Mouse (Mus musculus) liver, embryonic 14.5 days (tissue): ENCODE measurements around the gene Klrb1c. TPM values are rescaled to one million over a fixed set of nuclear protein-coding genes. Genes with fewer than 3 reads are reported as not detected.
A peak's percentile ranks its signal among the peaks of the same experiment; 100 is the strongest.
"Not testable (repeated sequence)": the region's sequence is repeated elsewhere in the genome, so short reads cannot be mapped to it uniquely, and the experiment has no call there.

Source experiments
- ATAC-seq: fragments of 200-750 bp; cut with Nextera tagmentation; 2 replicates; pipeline ENCODE4 v1.8.0; 2017; ENCODE audit warnings: moderate number of reproducible peaks, mild to moderate bottlenecking, moderate library complexity; ENCODE audit not compliant: insufficient read depth
- DNase-seq, 3 experiments: peaks; one replicate each; pipeline ENCODE4 v3.0.0-alpha.2; 2012 to 2013; ENCODE audit warnings: low read depth in 3 of 3, low spot score in 3 of 3
- H3K27ac ChIP-seq: fragments of 300-500 bp; sonication (generic); 2 replicates; pipeline ENCODE4 v1.5.1; 2014; ENCODE audit warnings: moderate library complexity, mild to moderate bottlenecking, control low read depth, inconsistent platforms
- H3K27me3 ChIP-seq: fragments of 300-500 bp; sonication (generic); 2 replicates; pipeline ENCODE4 v1.6.1; 2014; ENCODE audit warnings: mild to moderate bottlenecking, low read length, moderate library complexity; ENCODE audit not compliant: control insufficient read depth, insufficient read depth
- H3K36me3 ChIP-seq: fragments of 300-500 bp; sonication (generic); replicated peaks from 2 replicates; pipeline ENCODE4 v1.6.1; 2014; ENCODE audit warnings: low read depth; ENCODE audit not compliant: control insufficient read depth, insufficient read depth
- H3K4me1 ChIP-seq, 2 experiments: fragments of 200-500 bp in 1 of 2; fragments of 300-500 bp in 1 of 2; sonication (generic) in 1 of 2; replicated peaks; 2 replicates each; pipeline ENCODE4 v1.6.1; 2012 to 2014; ENCODE audit warnings: antibody characterized with exemption in 1 of 2, inconsistent platforms in 1 of 2, low read length in 1 of 2; ENCODE audit not compliant: control insufficient read depth in 2 of 2, insufficient read depth in 2 of 2
- H3K4me2 ChIP-seq: fragments of 300-500 bp; sonication (generic); 2 replicates; pipeline ENCODE4 v1.6.1; 2014; ENCODE audit warnings: low read depth, mild to moderate bottlenecking, control low read depth, moderate library complexity
- H3K4me3 ChIP-seq, 2 experiments: fragments of 200-500 bp in 1 of 2; fragments of 300-500 bp in 1 of 2; sonication (generic) in 1 of 2; 2 replicates each; pipeline ENCODE4 v1.5.1; 2012 to 2014; ENCODE audit warnings: low read depth in 2 of 2, low read length in 2 of 2, mild to moderate bottlenecking in 2 of 2, control low read depth in 1 of 2, inconsistent platforms in 1 of 2, moderate library complexity in 1 of 2; ENCODE audit not compliant: insufficient read depth in 1 of 2
- H3K9ac ChIP-seq: fragments of 300-500 bp; sonication (generic); replicated peaks from 2 replicates; pipeline ENCODE4 v1.6.1; 2014; ENCODE audit warnings: mild to moderate bottlenecking, control low read depth, moderate library complexity
- H3K9me3 ChIP-seq: fragments of 300-500 bp; sonication (generic); 2 replicates; pipeline ENCODE4 v1.6.1; 2016; ENCODE audit warnings: low read length, mixed read lengths; ENCODE audit not compliant: control insufficient read depth
- CTCF ChIP-seq: IDR thresholded peaks from 2 replicates; pipeline ENCODE4 v1.5.1; 2016; ENCODE audit warnings: antibody characterized with exemption, low read depth, control low read depth
- EP300 ChIP-seq: IDR thresholded peaks from 2 replicates; pipeline ENCODE4 v1.6.1; 2016; ENCODE audit warnings: antibody characterized with exemption, low read depth
- WGBS: fragments of 180-500 bp; shearing (Covaris S2); extraction: QIAGEN DNeasy Blood & Tissue Kit; methylation state at CpG from one replicate; pipeline ENCODE4 v1.1.7; 2014; ENCODE audit not compliant: insufficient replicate concordance; 5-methylcytosine and 5-hydroxymethylcytosine counted together
- polyA plus RNA-seq, 2 experiments: library from polyadenylated mRNA; depleted of rRNA in 1 of 2; stranded (reverse) in 1 of 2; unstranded in 1 of 2; fragments of >200 nt; fragmentation: Nextera tagmentation in 1 of 2; extraction: Ambion mirVana in 1 of 2; gene quantifications; 2 replicates each; pipeline versions ENCODE4 v1.2.1 to v1.2.3; 2012 to 2014

Klrb1c gene
- polyA plus RNA-seq, 2 experiments = 0.09 to 0.25 TPM

DNA sequence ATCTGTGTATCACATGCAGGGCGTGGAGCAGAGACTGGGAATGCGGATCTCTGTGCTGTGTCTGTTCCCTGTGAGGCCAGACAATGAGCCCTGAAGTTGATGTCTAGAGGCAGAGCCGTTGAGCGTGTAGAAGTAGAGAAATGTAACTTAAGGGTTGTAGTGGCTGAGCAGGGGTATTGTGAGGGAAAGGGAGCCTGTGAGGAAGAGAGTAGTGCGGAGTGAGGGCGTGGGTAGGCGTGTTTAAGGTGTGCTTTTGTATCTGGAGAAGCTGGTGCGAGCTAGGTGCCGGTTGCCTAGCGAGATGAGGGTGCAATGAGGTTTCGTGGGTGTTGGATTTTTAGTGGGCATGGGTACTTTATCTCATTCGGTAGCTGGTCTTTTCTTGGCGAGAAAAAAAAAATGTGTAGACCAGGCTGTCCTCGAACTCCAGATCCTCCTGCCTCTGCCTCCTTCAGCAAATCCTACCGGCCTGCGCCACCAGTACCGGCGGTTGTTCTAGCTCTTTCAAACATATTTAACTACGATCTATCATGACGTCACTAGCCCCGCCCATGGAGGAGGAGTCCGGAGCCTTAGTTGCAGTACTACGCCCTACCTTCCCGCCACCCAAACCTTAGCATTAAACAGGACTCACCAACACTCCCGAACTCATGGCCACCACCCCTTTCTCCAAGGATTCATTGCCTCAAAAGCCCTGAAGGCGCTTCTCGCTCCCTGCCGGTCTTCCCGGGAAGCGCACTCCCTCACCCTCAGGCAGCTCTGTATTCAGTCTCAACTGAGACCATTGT lies 25.1 kb downstream of the Klrb1c start:
- peak; percentile 82 for ATAC-seq
- Histone ChIP-seq H3K9me3 (no peaks in the 10 kb centered on the region), H3K9ac (peak overlapping the region; percentile 55), H3K4me1 (peaks cover 0 to 6% of the 10 kb centered on the region in 2 experiments; a peak in 2 of 4 replicates), H3K4me3 (peak overlapping the region; percentile 59 to 93), H3K4me2 (peak overlapping the region; percentile 75), H3K36me3 (no peaks in the 10 kb centered on the region), H3K27me3 (no peaks in the 10 kb centered on the region), H3K27ac (no peak overlapping the region)
- 4% methylated on average over 30 of the region's 30 CpGs for whole genome bisulfite sequencing
- DNase-seq = peak; percentile 81 to 89 (median 82)
- TF ChIP-seq EP300 (no peak), CTCF (peak; percentile 68)

DNA sequence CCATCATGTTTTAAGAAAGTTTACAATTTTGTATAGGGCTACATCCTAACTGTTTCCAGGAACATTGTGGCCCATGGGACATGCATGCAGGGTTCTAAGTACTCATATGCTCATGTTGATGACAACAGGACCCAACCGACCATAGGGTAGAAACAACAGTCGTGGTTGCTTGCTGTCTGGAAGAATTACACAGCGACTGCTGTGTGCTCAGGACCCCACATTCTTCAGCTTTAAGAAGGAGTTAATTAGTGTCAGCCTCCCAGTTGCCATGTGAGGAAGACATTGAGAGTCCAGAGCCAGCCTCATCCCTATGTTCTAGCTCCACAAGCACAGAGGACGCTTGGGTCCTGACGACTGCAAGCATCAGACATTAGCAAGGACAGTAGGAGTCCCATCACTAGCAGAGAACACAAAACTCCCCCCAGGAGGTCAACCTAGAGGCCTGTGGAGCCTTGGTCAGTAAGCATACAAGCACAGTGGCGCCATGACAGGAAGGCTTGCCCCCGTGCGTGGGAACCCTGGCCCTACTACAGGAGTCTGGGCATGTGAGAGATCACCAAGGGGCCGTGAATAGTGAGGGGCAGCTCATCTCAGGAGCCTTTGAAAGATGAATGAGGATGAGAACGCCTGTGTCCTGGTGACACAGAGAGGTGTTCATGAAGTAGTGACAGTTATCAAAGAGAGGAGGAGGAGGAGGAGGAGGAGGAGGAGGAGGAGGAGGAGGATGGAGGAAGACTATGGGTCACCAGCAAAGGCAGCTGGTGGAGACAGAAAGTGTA lies 25.9 kb downstream of the Klrb1c start:
- WGBS = 64% methylated on average over 10 of the region's 10 CpGs
- Histone ChIP-seq H3K4me3 (peak overlapping the region in 1 of 2 experiments; percentile 75; a peak in 2 of 4 replicates), H3K4me2 (peak overlapping the region; percentile 75)
- not testable (repeated sequence) for DNase-seq, H3K27me3 ChIP-seq, H3K36me3 ChIP-seq, ATAC-seq, H3K27ac ChIP-seq, H3K9ac ChIP-seq, H3K4me1 ChIP-seq, H3K9me3 ChIP-seq

DNA sequence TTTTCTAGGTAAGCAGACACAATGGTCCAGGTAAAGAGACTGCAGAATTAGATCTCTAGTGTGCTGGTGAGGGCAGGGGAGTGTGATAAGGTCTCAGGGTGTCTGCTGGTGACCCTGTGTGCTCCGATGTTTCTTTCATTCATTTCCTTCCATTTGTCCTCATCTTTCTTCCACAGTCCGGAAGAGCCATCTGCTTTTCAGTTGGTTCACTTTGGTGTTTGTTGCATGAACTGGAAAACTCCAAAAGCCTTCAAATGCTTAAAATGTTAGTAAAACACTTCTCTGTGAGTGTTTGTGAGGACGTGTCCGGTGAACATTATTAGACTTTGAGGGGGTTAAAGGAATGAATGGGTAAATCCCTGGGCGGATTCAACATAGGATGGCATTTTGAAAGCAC lies 27.9 kb downstream of the Klrb1c start:
- 45% methylated on average over 5 of the region's 5 CpGs for WGBS
- Histone ChIP-seq H3K4me3 (peak overlapping the region; percentile 70 to 90), H3K27ac (no peak overlapping the region), H3K4me1 (peaks cover 0 to 6% of the 10 kb centered on the region in 2 experiments; a peak in 2 of 4 replicates), H3K9me3 (no peaks in the 10 kb centered on the region), H3K4me2 (peak overlapping the region; percentile 62), H3K27me3 (no peaks in the 10 kb centered on the region), H3K36me3 (no peaks in the 10 kb centered on the region), H3K9ac (peak overlapping the region; percentile 31)
- TF ChIP-seq CTCF (no peak), EP300 (no peak)
- DNase-seq = no peak
- no peak for ATAC-seq

DNA sequence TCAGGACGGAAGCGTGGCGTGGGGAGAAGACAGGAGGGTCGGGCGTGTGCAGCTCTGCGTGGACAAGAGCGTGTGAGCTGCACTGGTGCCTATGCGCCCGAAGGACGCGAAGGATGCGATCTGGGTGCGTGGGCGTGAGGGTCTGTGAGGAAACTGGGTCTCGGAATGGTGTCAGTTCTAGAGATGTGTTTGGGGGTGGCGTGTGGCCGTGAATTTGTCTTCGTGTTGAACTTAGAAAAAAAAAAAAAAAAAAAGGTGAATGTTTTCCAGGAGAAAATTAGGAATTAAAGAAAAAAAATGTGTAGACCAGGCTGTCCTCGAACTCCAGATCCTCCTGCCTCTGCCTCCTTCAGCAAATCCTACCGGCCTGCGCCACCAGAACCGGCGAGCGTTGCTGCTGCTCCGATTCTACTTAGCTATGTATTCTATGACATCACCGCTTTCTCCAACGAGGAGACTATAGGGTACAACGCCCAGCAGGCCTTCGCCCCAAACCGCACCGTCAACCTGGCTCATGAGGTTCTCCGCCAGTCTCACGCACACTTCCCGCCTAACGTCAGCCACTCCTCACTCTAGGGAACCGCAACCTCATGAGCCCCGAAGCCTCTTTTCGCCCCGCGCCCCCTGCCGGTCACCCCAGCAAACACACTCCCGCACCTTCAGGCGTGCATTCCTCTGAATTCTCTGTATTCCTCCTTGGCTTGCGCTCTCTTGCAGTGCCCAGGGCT lies 28.4 kb downstream of the Klrb1c start:
- peak overlapping the region; percentile 70 to 90 for H3K4me3 ChIP-seq
- TF ChIP-seq CTCF = peak; percentile 92
- H3K9ac ChIP-seq = peak overlapping the region; percentile 72
- H3K36me3 ChIP-seq, H3K4me1 ChIP-seq, H3K27me3 ChIP-seq, H3K9me3 ChIP-seq: not testable (repeated sequence)
- peak overlapping the region; percentile 62 for H3K4me2 ChIP-seq
- WGBS = under 1% methylated on average over 44 of the region's 44 CpGs
- H3K27ac ChIP-seq = peak overlapping the region; percentile 23; the same call in 1 of the 2 replicates
- ATAC-seq (peak; percentile 68), DNase-seq (peak; percentile 57 to 66 (median 65))

DNA sequence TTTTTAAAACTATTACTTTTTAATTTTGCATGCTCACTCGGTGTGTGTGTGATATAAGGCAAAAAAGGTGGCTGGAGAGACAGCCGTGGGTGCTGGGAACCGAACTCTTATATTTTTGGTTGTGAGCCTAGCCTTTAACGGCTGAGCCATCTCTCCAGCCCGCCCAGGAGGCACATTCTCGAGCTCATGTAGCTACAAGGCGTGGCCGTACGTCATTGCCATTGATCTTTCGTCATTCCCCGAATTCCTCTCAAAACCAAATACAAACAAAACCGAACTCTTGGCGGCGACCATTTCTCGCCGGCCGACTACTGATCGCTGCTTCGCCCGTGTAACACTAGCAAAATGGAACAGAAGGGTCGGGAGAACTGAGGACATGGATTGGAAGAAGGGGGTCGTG lies 29.0 kb downstream of the Klrb1c start:
- peak overlapping the region; percentile 23; the same call in 1 of the 2 replicates for H3K27ac ChIP-seq
- H3K9me3 ChIP-seq, H3K4me1 ChIP-seq, H3K36me3 ChIP-seq, H3K27me3 ChIP-seq: not testable (repeated sequence)
- 0% methylated on average over 22 of the region's 22 CpGs for WGBS
- DNase-seq (peak; percentile 58 to 73 (median 64)), ATAC-seq (peak; percentile 42)
- H3K9ac ChIP-seq = peak overlapping the region; percentile 72
- H3K4me2 ChIP-seq = peak overlapping the region; percentile 62
- H3K4me3 ChIP-seq = peak overlapping the region; percentile 70 to 76
